ENCODE assay signal across 23 mouse cellular contexts in the genomic region with DNA sequence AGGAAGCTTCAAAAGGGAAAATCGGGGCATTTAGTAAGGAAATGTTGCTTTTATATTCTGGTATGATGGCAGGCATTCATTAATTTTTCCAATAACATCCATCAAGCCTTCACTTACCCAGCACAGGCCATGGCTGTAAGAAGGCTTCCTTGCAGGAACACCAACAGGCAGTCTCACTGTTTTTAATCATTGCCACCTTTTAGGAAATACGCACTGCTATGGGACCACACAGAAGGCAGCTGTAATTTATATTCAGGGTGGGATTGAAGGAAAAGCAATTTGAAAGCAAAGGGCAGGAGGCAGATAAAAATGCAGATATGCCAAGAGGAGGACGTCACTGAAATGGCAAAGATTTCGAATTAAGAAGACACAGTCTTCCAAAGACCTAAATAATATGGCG.
"Had no signal": no experiment of that assay in that cellular context is flagged by ENCODE, and none has a peak within 500 bp of the region (broad histone marks: within the 10 kb centered on the region; RNA-seq: fewer than 3 reads in every experiment).

No protein-coding gene starts in this region.

- H3K36me3 ChIP-seq: liver, embryonic 15.5 days; lung, embryonic 15.5 days; midbrain, embryonic 10.5 days; midbrain, embryonic 13.5 days; midbrain, embryonic 15.5 days; neural tube, embryonic 13.5 days; neural tube, embryonic 15.5 days; stomach, embryonic 15.5 days had no signal

- H3K9me3 ChIP-seq: liver, embryonic 15.5 days; lung, embryonic 15.5 days; megakaryocyte, embryonic 14.5 days; midbrain, embryonic 10.5 days; midbrain, embryonic 13.5 days; midbrain, embryonic 15.5 days; neural tube, embryonic 13.5 days; neural tube, embryonic 15.5 days; stomach, embryonic 15.5 days had no signal

- ATAC-seq: liver, postnatal 0 days; lung, postnatal 0 days; midbrain, embryonic 13.5 days; midbrain, embryonic 15.5 days had no signal

- H3K4me1 ChIP-seq: liver, embryonic 15.5 days; lung, embryonic 15.5 days; megakaryocyte, embryonic 14.5 days; midbrain, embryonic 10.5 days; midbrain, embryonic 13.5 days; midbrain, embryonic 15.5 days; neural tube, embryonic 13.5 days; neural tube, embryonic 15.5 days; stomach, embryonic 15.5 days had no signal

- H3K27ac ChIP-seq: liver, embryonic 15.5 days; lung, embryonic 15.5 days; macrophage; midbrain, embryonic 10.5 days; midbrain, embryonic 13.5 days; midbrain, embryonic 15.5 days; neural tube, embryonic 13.5 days; neural tube, embryonic 15.5 days; stomach, embryonic 15.5 days; stomach, postnatal 0 days had no signal

- H3K27me3 ChIP-seq: liver, embryonic 15.5 days; lung, embryonic 15.5 days; megakaryocyte, embryonic 14.5 days; midbrain, embryonic 13.5 days; midbrain, embryonic 15.5 days; neural tube, embryonic 13.5 days; neural tube, embryonic 15.5 days; stomach, embryonic 15.5 days had no signal

- H3K9ac ChIP-seq: liver, embryonic 15.5 days; liver, postnatal 0 days; lung, embryonic 15.5 days; midbrain, embryonic 13.5 days; midbrain, embryonic 15.5 days; neural tube, embryonic 13.5 days; neural tube, embryonic 15.5 days; stomach, embryonic 15.5 days had no signal

- H3K4me3 ChIP-seq: liver, embryonic 15.5 days; lung, embryonic 15.5 days; megakaryocyte, embryonic 14.5 days; midbrain, embryonic 10.5 days; midbrain, embryonic 13.5 days; midbrain, embryonic 15.5 days; myocyte; neural tube, embryonic 13.5 days; neural tube, embryonic 15.5 days; stomach, embryonic 15.5 days had no signal

- H3K4me2 ChIP-seq: liver, embryonic 15.5 days; lung, embryonic 15.5 days; midbrain, embryonic 13.5 days; midbrain, embryonic 15.5 days; neural tube, embryonic 13.5 days; neural tube, embryonic 15.5 days; stomach, embryonic 15.5 days had no signal

- DNase-seq: liver, postnatal 0 days; lung, adult 2 months; lung, postnatal 14 days; lung, postnatal 36 days; retina, postnatal 1 day; right cerebral cortex, adult 18-20 months; right cerebral cortex, postnatal 14 days; thymus, adult 2 months; thymus, postnatal 25 days; thymus, postnatal 4 days had no signal
